Mouse (Mus musculus) thymus, adult 2 months (tissue): ENCODE results near the gene Thada. TPM values are rescaled to one million over a fixed set of nuclear protein-coding genes. Genes with fewer than 3 reads are reported as not detected.
A peak's percentile ranks its signal among the peaks of the same experiment; 100 is the strongest.

Experiments used
- DNase-seq: peaks from one replicate; pipeline ENCODE4 v3.0.0; 2021
- H3K27ac ChIP-seq: fragments of 200-500 bp; 2 replicates; pipeline ENCODE4 v1.5.1; 2012; ENCODE audit warnings: low read length, control low read depth; ENCODE audit not compliant: control insufficient read depth, insufficient read depth
- H3K27me3 ChIP-seq: fragments of 200-500 bp; 2 replicates; pipeline ENCODE4 v1.6.1; 2012; ENCODE audit warnings: mild to moderate bottlenecking, low read length, moderate library complexity, mixed read lengths; ENCODE audit not compliant: control insufficient read depth, insufficient read depth
- H3K36me3 ChIP-seq: fragments of 200-500 bp; 2 replicates; pipeline ENCODE4 v1.6.1; 2012; ENCODE audit warnings: mild to moderate bottlenecking, low read length, moderate library complexity; ENCODE audit not compliant: control insufficient read depth, insufficient read depth
- H3K4me1 ChIP-seq: fragments of 200-500 bp; replicated peaks from 2 replicates; pipeline ENCODE4 v1.6.1; 2012; ENCODE audit warnings: low read length; ENCODE audit not compliant: control insufficient read depth, insufficient read depth
- H3K4me3 ChIP-seq: fragments of 200-500 bp; 2 replicates; pipeline ENCODE4 v1.5.1; 2012; ENCODE audit warnings: mild to moderate bottlenecking, low read length, control low read depth, moderate library complexity; ENCODE audit not compliant: control insufficient read depth, insufficient read depth
- CTCF ChIP-seq: fragments of 200-500 bp; IDR thresholded peaks from 2 replicates; pipeline ENCODE4 v1.5.1; 2012; ENCODE audit warnings: mild to moderate bottlenecking, control low read depth, low read length, moderate library complexity, borderline replicate concordance; ENCODE audit not compliant: control insufficient read depth, poor library complexity, insufficient read depth; ENCODE audit errors: extremely low read depth
- POLR2A ChIP-seq: fragments of 200-500 bp; IDR thresholded peaks from 2 replicates; pipeline ENCODE4 v1.6.1; 2012; ENCODE audit warnings: mild to moderate bottlenecking, low read length, control low read depth, moderate library complexity; ENCODE audit not compliant: control insufficient read depth, poor library complexity, insufficient read depth; ENCODE audit errors: extremely low read depth
- WGBS: fragments of 180-500 bp; shearing (Covaris S2); methylation state at CpG from one replicate; pipeline ENCODE4 v1.1.7; 2018; 5-methylcytosine and 5-hydroxymethylcytosine counted together
- polyA plus RNA-seq: library from polyadenylated mRNA; depleted of rRNA; stranded (reverse); fragments of >200 nt; gene quantifications from 2 replicates; pipeline ENCODE4 v1.2.3, GENCODE M21; 2012

The Thada gene
- polyA plus RNA-seq, 1 experiment: 40.1 TPM

GRCm38 (mm10) chr17:84150291-84150690 lies 315.7 kb downstream of the Thada start:
- WGBS: 97% methylated on average over 8 of the region's 8 CpGs
- TF ChIP-seq POLR2A (no peak), CTCF (no peak)
- Histone ChIP-seq H3K27me3 (no peaks in the 10 kb centered on the region), H3K4me3 (no peak overlapping the region), H3K4me1 (peaks cover 53% of the 10 kb centered on the region), H3K27ac (no peak overlapping the region), H3K36me3 (no peaks in the 10 kb centered on the region)
- peak; percentile 1 for DNase-seq

DNA sequence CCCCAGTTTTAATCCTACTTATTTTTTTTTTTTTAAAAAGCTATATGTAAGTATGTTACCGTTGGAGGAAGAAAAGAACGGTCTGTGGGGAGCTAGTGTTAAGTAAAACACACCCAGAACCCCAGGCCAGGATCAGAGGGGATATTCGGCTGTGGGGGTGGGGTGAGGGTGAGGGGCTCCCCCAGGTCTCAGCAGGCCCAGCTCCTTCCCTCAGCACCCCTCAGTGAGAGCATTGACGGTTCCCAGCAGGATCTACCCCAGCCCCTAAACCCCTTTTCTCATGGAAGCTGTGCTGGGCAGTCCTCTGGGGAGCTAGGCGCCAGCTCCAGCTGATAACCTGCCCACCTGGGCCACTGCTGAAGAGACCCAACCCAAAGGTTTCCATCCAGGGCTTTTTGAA lies 316.4 kb downstream of the Thada start:
- DNase-seq: no peak
- Histone ChIP-seq H3K4me3 (no peak overlapping the region), H3K27ac (no peak overlapping the region), H3K27me3 (no peaks in the 10 kb centered on the region), H3K36me3 (no peaks in the 10 kb centered on the region), H3K4me1 (peaks cover 53% of the 10 kb centered on the region)
- 73% methylated on average over 5 of the region's 5 CpGs for WGBS
- TF ChIP-seq CTCF (no peak), POLR2A (no peak)

GRCm38 (mm10) chr17:84148499-84149484 lies 317.2 kb downstream of the Thada start:
- TF ChIP-seq POLR2A (no peak), CTCF (no peak)
- Histone ChIP-seq H3K4me3 (no peak overlapping the region), H3K27ac (no peak overlapping the region), H3K27me3 (no peaks in the 10 kb centered on the region), H3K4me1 (peaks cover 54% of the 10 kb centered on the region), H3K36me3 (no peaks in the 10 kb centered on the region)
- peak; percentile 6 for DNase-seq
- 60% methylated on average over 11 of the region's 11 CpGs for WGBS

GRCm38 (mm10) chr17:84147183-84148108 lies 318.6 kb downstream of the Thada start:
- Histone ChIP-seq H3K4me1 (peaks cover 66% of the 10 kb centered on the region), H3K27me3 (no peaks in the 10 kb centered on the region), H3K36me3 (no peaks in the 10 kb centered on the region), H3K27ac (peak overlapping the region; percentile 12; the same call in 1 of the 2 replicates), H3K4me3 (no peak overlapping the region)
- DNase-seq: no peak
- WGBS: 55% methylated on average over 11 of the region's 11 CpGs
- TF ChIP-seq CTCF: no peak

GRCm38 (mm10) chr17:84146458-84147182 lies 319.4 kb downstream of the Thada start:
- no peaks in the 10 kb centered on the region for H3K27me3 ChIP-seq
- WGBS: 51% methylated on average over 7 of the region's 7 CpGs
- H3K4me1 ChIP-seq: peaks cover 67% of the 10 kb centered on the region
- peak overlapping the region; percentile 81 for H3K27ac ChIP-seq
- no peaks in the 10 kb centered on the region for H3K36me3 ChIP-seq
- no peak overlapping the region for H3K4me3 ChIP-seq
- no peak for DNase-seq
- TF ChIP-seq CTCF (no peak), POLR2A (no peak)

- TF ChIP-seq CTCF: no peak
- 0 out of 2 replicates have a peak, but pooled peaks have one; percentile 36 for TF ChIP-seq POLR2A
- WGBS: 2% methylated on average over 10 of the region's 10 CpGs
- Histone ChIP-seq H3K27me3 (no peaks in the 10 kb centered on the region), H3K4me3 (no peak overlapping the region), H3K27ac (peak overlapping the region; percentile 81), H3K36me3 (no peaks in the 10 kb centered on the region), H3K4me1 (peaks cover 72% of the 10 kb centered on the region)
- peak; percentile 70 for DNase-seq
These were observed 320.1 kb downstream of the Thada start for GRCm38 (mm10) chr17:84145826-84146287.
